Mouse (Mus musculus): ENCODE results near the gene Zfp961. TPM values are rescaled to one million over a fixed set of nuclear protein-coding genes. Genes with fewer than 3 reads are reported as not detected.
A peak's percentile ranks its signal among the peaks of the same experiment; 100 is the strongest.

Gene Zfp961
- polyA plus RNA-seq, 1 experiment from 2014 or later, result 13.3 TPM

DNA sequence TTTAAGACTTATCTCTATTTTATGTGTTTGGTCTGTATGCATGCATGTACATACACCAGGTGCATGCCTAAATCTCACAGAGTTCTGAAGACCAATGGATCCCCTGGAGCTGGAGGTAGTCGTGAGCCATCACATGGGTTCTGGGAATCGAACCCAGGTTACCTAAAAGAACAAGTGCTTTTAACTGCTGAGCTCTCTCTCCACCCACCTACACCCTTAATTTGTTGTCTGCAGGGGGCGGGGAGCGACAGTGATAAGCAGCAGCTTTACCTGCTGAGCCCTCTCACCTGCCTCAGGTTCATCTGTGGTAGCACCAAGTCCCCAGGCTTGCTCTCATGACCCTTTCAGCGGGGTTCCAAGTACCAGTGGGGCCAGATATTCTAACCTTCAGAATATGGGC lies 11.0 kb downstream of the Zfp961 start:
- ChIA-PET POLR2A (no interaction called here), CTCF (no interaction called here)
- in situ Hi-C loops (cut with MboI; ENCODE audit: low pct_unique_long_range_greater_than_20kb), result no loop called here
- TF ChIP-seq CTCF (IDR thresholded peaks at IDR 0.05), result no peak
- no peaks in the 10 kb centered on the region for H3K27me3 ChIP-seq
- ATAC-seq (no peak), DNase-seq (ENCODE audit: low read depth, low spot score) (no peak)

GRCm38 (mm10) chr8:71964051-71964450 lies 13.2 kb downstream of the Zfp961 start:
- no peak for DNase-seq (ENCODE audit: low read depth, low spot score)

GRCm38 (mm10) chr8:71965166-71965565 lies 14.3 kb downstream of the Zfp961 start:
- no peaks in the 10 kb centered on the region for H3K27me3 ChIP-seq
- DNase-seq (ENCODE audit: low read depth, low spot score) (no peak), ATAC-seq (no peak)
- ChIA-PET POLR2A (no interaction called here), CTCF (no interaction called here)
- in situ Hi-C loops (cut with MboI; ENCODE audit: low pct_unique_long_range_greater_than_20kb), result no loop called here
- no peak for TF ChIP-seq CTCF (IDR thresholded peaks at IDR 0.05)

More at GRCm38 (mm10) chr8:71964051-71964450, 13.2 kb downstream of the Zfp961 start:
- ChIA-PET CTCF (interaction anchor here (1.0 to 1.7 kb wide), 2 partner anchors 9 to 105 kb away, joined by 4 to 7 read pairs; no protein-coding TSS in a partner anchor), POLR2A (interaction anchor here (0.6 kb wide), 1 partner anchor 211 kb away, joined by 3 read pairs; no protein-coding TSS in a partner anchor)
- no peaks in the 10 kb centered on the region for H3K27me3 ChIP-seq
- ATAC-seq, result no peak
- no peak for TF ChIP-seq CTCF (IDR thresholded peaks at IDR 0.05)
- in situ Hi-C loops (cut with MboI; ENCODE audit: low pct_unique_long_range_greater_than_20kb), result no loop called here

DNA sequence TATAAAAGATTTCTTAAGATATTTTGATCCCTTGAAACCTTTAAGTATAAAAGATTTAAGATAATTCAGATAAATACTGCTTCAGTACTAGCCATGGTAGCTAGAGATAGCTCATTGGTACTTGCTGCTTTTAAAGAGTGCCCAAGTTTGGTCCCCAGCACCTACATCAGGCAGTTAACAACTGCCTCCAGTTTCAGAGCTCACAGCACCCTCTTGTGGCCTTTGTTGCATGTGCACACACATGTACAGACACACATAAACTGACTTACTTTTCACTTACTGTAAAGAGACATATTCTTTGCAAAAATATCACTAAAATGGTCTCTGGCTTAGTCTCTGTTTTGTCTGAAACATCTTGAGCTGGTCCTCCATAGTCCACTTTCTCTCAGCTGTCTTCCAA lies 15.6 kb downstream of the Zfp961 start:
- CTCF ChIA-PET, result interaction anchor here (1.0 to 1.3 kb wide), 2 partner anchors 13 to 32 kb away, joined by 3 read pairs; no protein-coding TSS in a partner anchor
- DNase-seq (ENCODE audit: low read depth, low spot score) (no peak), ATAC-seq (no peak)
- POLR2A ChIA-PET, result interaction anchor here (0.5 kb wide), 1 partner anchor 195 kb away, joined by 6 read pairs; no protein-coding TSS in a partner anchor
- in situ Hi-C loops (cut with MboI; ENCODE audit: low pct_unique_long_range_greater_than_20kb), result no loop called here
- H3K27me3 ChIP-seq, result no peaks in the 10 kb centered on the region
- peak; percentile 39 for TF ChIP-seq CTCF (IDR thresholded peaks at IDR 0.05)

DNA sequence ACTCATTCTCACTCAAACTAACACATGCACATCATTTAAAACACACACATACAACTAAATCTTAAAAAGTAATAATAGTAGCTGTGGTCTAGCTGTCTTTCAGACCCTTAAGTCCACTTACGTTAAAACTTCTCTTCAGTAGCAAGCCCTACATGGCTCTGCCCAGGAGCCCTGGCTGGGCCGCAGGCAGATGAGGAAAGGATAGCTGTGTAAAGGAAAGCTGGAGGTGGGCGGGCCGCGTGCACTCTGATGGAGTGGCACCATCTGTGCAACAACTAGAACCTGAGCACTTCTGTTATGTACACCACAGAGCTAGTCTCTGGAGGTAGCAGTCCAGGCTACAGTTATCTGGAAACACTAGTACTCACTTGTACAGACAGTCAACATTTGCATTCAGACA lies 16.4 kb downstream of the Zfp961 start:
- no peak for DNase-seq (ENCODE audit: low read depth, low spot score)
- in situ Hi-C loops (cut with MboI; ENCODE audit: low pct_unique_long_range_greater_than_20kb), result no loop called here
- ChIA-PET POLR2A (no interaction called here), CTCF (interaction anchor here (1.3 kb wide), 1 partner anchor 33 kb away, joined by 3 read pairs; no protein-coding TSS in a partner anchor)
- ATAC-seq, result no peak
- TF ChIP-seq CTCF (IDR thresholded peaks at IDR 0.05), result no peak
- no peaks in the 10 kb centered on the region for H3K27me3 ChIP-seq

- no peak for DNase-seq (ENCODE audit: low read depth, low spot score)
- POLR2A ChIA-PET, result no interaction called here
- CTCF ChIA-PET, result no interaction called here
- in situ Hi-C loops (cut with MboI; ENCODE audit: low pct_unique_long_range_greater_than_20kb), result no loop called here
- TF ChIP-seq CTCF (IDR thresholded peaks at IDR 0.05), result no peak
- no peak for ATAC-seq
- H3K27me3 ChIP-seq, result no peaks in the 10 kb centered on the region
These were observed 17.3 kb downstream of the Zfp961 start for GRCm38 (mm10) chr8:71968100-71968499.

DNA sequence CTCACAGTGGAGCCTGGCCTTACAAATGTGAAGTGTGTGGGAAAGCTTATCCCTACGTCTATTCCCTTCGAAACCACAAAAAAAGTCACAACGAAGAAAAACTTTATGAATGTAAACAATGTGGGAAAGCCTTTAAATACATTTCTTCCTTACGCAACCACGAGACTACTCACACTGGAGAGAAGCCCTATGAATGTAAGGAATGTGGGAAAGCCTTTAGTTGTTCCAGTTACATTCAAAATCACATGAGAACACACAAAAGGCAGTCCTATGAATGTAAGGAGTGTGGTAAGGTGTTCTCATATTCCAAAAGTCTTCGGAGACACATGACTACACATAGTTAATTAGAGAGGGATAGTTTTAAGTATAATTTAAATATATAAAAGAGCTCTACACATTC lies 17.8 kb downstream of the Zfp961 start:
- DNase-seq (ENCODE audit: low read depth, low spot score) (no peak), ATAC-seq (no peak)
- ChIA-PET CTCF (no interaction called here), POLR2A (interaction anchor here (0.6 kb wide), 1 partner anchor 381 kb away, joined by 5 read pairs; no protein-coding TSS in a partner anchor)
- in situ Hi-C loops (cut with MboI; ENCODE audit: low pct_unique_long_range_greater_than_20kb), result no loop called here
- H3K27me3 ChIP-seq, result no peaks in the 10 kb centered on the region
- TF ChIP-seq CTCF (IDR thresholded peaks at IDR 0.05), result no peak

GRCm38 (mm10) chr8:71971945-71972344 lies 21.1 kb downstream of the Zfp961 start:
- in situ Hi-C loops (cut with MboI; ENCODE audit: low pct_unique_long_range_greater_than_20kb), result no loop called here
- DNase-seq (ENCODE audit: low read depth, low spot score) (no peak), ATAC-seq (no peak)
- ChIA-PET POLR2A (interaction anchor here (0.6 kb wide), 1 partner anchor 360 kb away, joined by 3 read pairs; no protein-coding TSS in a partner anchor), CTCF (interaction anchor here (0.7 to 1.7 kb wide), 3 partner anchors 41 to 199 kb away, joined by 3 to 6 read pairs (median 4); no protein-coding TSS in a partner anchor)
- H3K27me3 ChIP-seq, result no peaks in the 10 kb centered on the region
- peak; percentile 57 for TF ChIP-seq CTCF (IDR thresholded peaks at IDR 0.05)

DNA sequence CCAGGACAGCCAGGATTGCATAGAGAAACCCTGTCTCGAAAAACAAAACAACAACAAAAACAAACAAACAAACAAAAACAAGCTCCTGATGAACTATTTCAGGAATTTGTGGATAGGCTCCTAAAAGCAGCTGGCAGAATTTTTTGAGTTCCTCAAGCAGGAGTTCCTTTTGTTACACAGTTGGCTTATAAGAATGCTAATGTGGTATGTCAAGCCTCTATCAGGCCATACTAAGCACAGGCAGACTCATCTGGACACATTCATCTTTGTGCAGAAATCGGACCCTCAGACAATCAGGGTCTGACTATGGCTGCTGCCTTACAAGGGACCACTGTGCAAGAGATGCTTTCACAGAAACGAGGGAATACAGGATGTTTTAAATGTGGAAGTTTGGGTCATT lies 23.4 kb downstream of the Zfp961 start:
- TF ChIP-seq CTCF (IDR thresholded peaks at IDR 0.05), result no peak
- no peak for ATAC-seq
- no peak for DNase-seq (ENCODE audit: low read depth, low spot score)
- ChIA-PET POLR2A (no interaction called here), CTCF (interaction anchor here (2.1 kb wide), 1 partner anchor 11 kb away, joined by 7 read pairs; no protein-coding TSS in a partner anchor)
- H3K27me3 ChIP-seq, result no peaks in the 10 kb centered on the region
- in situ Hi-C loops (cut with MboI; ENCODE audit: low pct_unique_long_range_greater_than_20kb), result no loop called here

- ChIA-PET POLR2A (no interaction called here), CTCF (no interaction called here)
- no peak for DNase-seq (ENCODE audit: low read depth, low spot score)
- H3K27me3 ChIP-seq, result peaks cover 3% of the 10 kb centered on the region
- TF ChIP-seq CTCF (IDR thresholded peaks at IDR 0.05), result no peak
- in situ Hi-C loops (cut with MboI; ENCODE audit: low pct_unique_long_range_greater_than_20kb), result loop anchor here (25.0 kb wide), 2 partner anchors 219 to 844 kb away; no protein-coding TSS in a partner anchor
- ATAC-seq, result no peak
These were observed 30.2 kb downstream of the Zfp961 start for GRCm38 (mm10) chr8:71981032-71981431.

DNA sequence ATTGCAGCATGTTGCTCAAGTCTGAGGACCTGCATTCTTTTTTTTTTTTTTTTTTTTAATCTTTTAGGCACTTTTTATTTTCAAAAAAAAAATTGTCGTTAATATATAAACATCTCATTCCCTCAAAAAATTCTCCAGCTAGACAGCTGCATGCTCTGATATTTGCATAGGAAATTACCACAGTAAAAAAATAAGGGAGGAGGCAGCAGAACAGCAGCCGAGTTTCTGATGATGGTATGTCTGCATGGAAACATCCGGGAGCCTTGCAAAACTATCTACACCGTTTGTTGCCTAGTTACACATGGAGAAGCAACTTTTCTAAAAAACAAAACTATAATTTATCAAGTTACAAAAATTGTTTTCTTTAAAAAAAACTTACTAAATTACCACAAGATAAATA lies 30.6 kb downstream of the Zfp961 start:
- no peak for ATAC-seq
- in situ Hi-C loops (cut with MboI; ENCODE audit: low pct_unique_long_range_greater_than_20kb), result loop anchor here (25.0 kb wide), 2 partner anchors 219 to 844 kb away; no protein-coding TSS in a partner anchor
- TF ChIP-seq CTCF (IDR thresholded peaks at IDR 0.05), result no peak
- no peak for DNase-seq (ENCODE audit: low read depth, low spot score)
- POLR2A ChIA-PET, result no interaction called here
- H3K27me3 ChIP-seq, result peaks cover 7% of the 10 kb centered on the region
- CTCF ChIA-PET, result no interaction called here
